Mouse (Mus musculus): Measurements from ENCODE around the gene Gm28551. TPM values are rescaled to one million over a fixed set of nuclear protein-coding genes. Genes with fewer than 3 reads are reported as not detected.
A peak's percentile ranks its signal among the peaks of the same experiment; 100 is the strongest.
"Not testable (repeated sequence)": the region's sequence is repeated elsewhere in the genome, so short reads cannot be mapped to it uniquely, and the experiment has no call there.

Gene Gm28551
- polyA plus RNA-seq, 1 experiment: not detected

DNA sequence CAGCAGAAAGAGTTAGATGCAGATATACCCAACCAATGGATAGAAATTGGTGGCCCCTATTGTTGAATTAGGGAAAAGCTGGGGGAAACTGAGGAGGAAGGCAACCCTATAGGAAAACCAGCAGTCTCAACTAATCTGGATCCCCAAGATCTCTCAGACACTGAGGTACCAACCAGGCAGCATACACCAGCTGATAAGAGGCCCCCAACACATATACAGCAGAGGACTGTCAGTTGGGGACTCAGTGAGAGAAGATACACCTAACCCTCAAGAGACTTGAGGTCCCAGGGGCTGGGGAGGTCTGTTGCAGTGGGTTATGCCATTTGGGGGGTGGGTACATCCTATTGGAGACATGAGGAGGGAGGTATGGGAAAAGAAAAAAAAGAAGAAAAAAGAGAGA lies 17.0 kb downstream of the Gm28551 start:
- Histone ChIP-seq H3K4me3 (replicated peaks; ENCODE audit: control insufficient read depth, low read depth, low read length) (no peak overlapping the region), H3K27ac (ENCODE audit: control insufficient read depth, insufficient read depth, low read depth, low read length, poor library complexity) (no peak overlapping the region), H3K4me1 (ENCODE audit: control insufficient read depth, insufficient read depth, low read length) (no peaks in the 10 kb centered on the region)
- TF ChIP-seq POLR2A (IDR thresholded peaks at IDR 0.05; ENCODE audit: borderline replicate concordance, control insufficient read depth, low read depth, low read length): no peak
- no peak for TF ChIP-seq CTCF (IDR thresholded peaks at IDR 0.05; ENCODE audit: control insufficient read depth, insufficient read depth, low read length)

GRCm38 (mm10) chr1:53333527-53333926 lies 18.9 kb downstream of the Gm28551 start:
- WGBS: 64% methylated on average over 5 of the region's 5 CpGs
- H3K27ac ChIP-seq (ENCODE audit: control insufficient read depth, insufficient read depth, low read depth, low read length, poor library complexity); H3K4me3 ChIP-seq (replicated peaks; ENCODE audit: control insufficient read depth, low read depth, low read length); H3K4me1 ChIP-seq (ENCODE audit: control insufficient read depth, insufficient read depth, low read length): not testable (repeated sequence)

GRCm38 (mm10) chr1:53324827-53325494 lies 27.5 kb downstream of the Gm28551 start:
- no peaks in the 10 kb centered on the region; the same call in 1 of the 2 replicates for H3K4me1 ChIP-seq (ENCODE audit: control insufficient read depth, insufficient read depth, low read length)
- no peak overlapping the region for H3K4me3 ChIP-seq (replicated peaks; ENCODE audit: control insufficient read depth, low read depth, low read length)
- TF ChIP-seq POLR2A (IDR thresholded peaks at IDR 0.05; ENCODE audit: borderline replicate concordance, control insufficient read depth, low read depth, low read length): no peak
- TF ChIP-seq CTCF (IDR thresholded peaks at IDR 0.05; ENCODE audit: control insufficient read depth, insufficient read depth, low read length): no peak
- WGBS: 84% methylated on average over 5 of the region's 5 CpGs
- H3K27ac ChIP-seq (ENCODE audit: control insufficient read depth, insufficient read depth, low read depth, low read length, poor library complexity): no peak overlapping the region

GRCm38 (mm10) chr1:53324277-53324676 lies 28.2 kb downstream of the Gm28551 start:
- WGBS: 91% methylated on average over 1 of the region's 1 CpGs
- Histone ChIP-seq H3K4me1 (ENCODE audit: control insufficient read depth, insufficient read depth, low read length) (no peaks in the 10 kb centered on the region; the same call in 1 of the 2 replicates), H3K4me3 (replicated peaks; ENCODE audit: control insufficient read depth, low read depth, low read length) (no peak overlapping the region), H3K27ac (ENCODE audit: control insufficient read depth, insufficient read depth, low read depth, low read length, poor library complexity) (no peak overlapping the region)
- TF ChIP-seq POLR2A (IDR thresholded peaks at IDR 0.05; ENCODE audit: borderline replicate concordance, control insufficient read depth, low read depth, low read length): no peak
- TF ChIP-seq CTCF (IDR thresholded peaks at IDR 0.05; ENCODE audit: control insufficient read depth, insufficient read depth, low read length): no peak

DNA sequence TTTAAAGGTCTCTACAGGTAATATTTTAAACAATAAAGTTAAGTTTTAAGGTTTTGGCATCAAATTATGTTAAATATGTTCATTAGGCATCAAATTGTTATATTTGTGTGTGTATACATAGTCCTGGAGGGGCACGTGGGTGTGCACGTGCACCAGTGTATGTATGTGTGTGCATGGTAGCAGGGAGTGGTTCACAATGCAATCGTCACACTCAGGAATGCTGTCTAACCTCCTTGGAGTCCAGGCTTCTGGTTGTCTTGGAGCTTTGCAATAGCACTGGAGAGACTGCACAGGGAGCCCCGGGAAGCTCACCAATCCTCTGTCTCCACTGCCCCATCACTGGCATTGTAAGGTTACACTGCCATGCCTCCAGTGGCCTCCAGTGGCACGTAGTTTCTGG lies 29.2 kb downstream of the Gm28551 start:
- Histone ChIP-seq H3K4me3 (replicated peaks; ENCODE audit: control insufficient read depth, low read depth, low read length) (no peak overlapping the region), H3K4me1 (ENCODE audit: control insufficient read depth, insufficient read depth, low read length) (no peaks in the 10 kb centered on the region; the same call in 1 of the 2 replicates), H3K27ac (ENCODE audit: control insufficient read depth, insufficient read depth, low read depth, low read length, poor library complexity) (no peak overlapping the region)
- TF ChIP-seq POLR2A (IDR thresholded peaks at IDR 0.05; ENCODE audit: borderline replicate concordance, control insufficient read depth, low read depth, low read length) (no peak), CTCF (IDR thresholded peaks at IDR 0.05; ENCODE audit: control insufficient read depth, insufficient read depth, low read length) (no peak)
- 92% methylated on average over 5 of the region's 5 CpGs for WGBS

- 81% methylated on average over 4 of the region's 4 CpGs for WGBS
- Histone ChIP-seq H3K27ac (ENCODE audit: control insufficient read depth, insufficient read depth, low read depth, low read length, poor library complexity) (no peak overlapping the region), H3K4me1 (ENCODE audit: control insufficient read depth, insufficient read depth, low read length) (no peaks in the 10 kb centered on the region; the same call in 1 of the 2 replicates), H3K4me3 (replicated peaks; ENCODE audit: control insufficient read depth, low read depth, low read length) (no peak overlapping the region)
- TF ChIP-seq CTCF (IDR thresholded peaks at IDR 0.05; ENCODE audit: control insufficient read depth, insufficient read depth, low read length) (no peak), POLR2A (IDR thresholded peaks at IDR 0.05; ENCODE audit: borderline replicate concordance, control insufficient read depth, low read depth, low read length) (no peak)
These were observed 30.7 kb downstream of the Gm28551 start for GRCm38 (mm10) chr1:53321662-53322344.

DNA sequence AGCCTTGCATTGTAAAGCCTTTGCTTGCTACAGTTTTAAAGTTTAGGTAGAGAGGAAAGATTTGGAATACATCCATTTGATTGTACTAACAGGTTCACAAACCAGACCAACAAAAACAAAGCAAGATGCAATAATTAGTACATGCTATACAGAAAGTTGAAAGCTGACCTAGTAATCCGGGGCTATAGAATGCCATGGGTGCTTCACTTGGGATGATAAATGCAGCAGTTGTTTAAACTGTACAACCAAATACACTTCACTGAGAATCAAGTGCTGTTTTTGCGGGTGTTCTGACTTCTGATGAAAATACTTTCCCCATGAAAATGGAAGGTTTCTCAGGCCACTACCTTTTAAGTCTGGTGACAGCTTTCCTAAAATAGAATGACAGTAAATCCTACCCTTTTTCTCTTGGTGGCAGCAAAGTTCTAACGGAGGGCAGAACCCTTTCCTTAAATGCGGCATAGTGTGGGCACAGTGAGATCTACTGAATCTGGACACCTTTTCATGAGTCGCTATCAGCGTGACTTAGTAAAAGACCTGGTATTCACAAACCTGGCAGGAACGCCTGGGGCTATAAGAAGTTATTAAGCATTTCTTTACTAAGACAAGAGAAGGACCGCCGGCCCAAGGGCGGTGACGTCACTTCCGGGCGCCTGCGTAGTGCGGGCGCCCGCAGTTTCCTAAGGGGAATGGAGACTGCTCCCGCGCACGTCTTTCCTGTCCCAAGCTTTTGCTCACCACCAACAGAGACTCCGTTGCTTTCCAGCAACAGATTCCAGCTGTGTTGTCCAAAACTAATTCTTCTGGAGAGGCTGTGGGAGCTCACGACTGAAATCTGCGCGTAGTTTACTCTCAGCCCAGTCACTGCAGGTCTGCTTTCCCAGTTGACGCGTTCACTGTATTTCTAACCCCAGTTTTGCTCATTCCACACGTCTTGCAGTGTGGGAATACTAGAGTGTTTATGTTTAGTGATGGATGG lies 39.2 kb downstream of the Gm28551 start, which contains the start of gene Osgepl1:
Gene Osgepl1, plus strand, starts transcription at position 636 of the 979 bp plus-strand sequence.
- H3K4me3 ChIP-seq (replicated peaks; ENCODE audit: control insufficient read depth, low read depth, low read length): peak within 1 kb of the TSS; percentile 84
- WGBS: 2% methylated on average over 27 of the region's 27 CpGs
- H3K27ac ChIP-seq (ENCODE audit: control insufficient read depth, insufficient read depth, low read depth, low read length, poor library complexity): peak within 1 kb of the TSS; percentile 18
- no peaks in the 10 kb centered on the region for H3K4me1 ChIP-seq (ENCODE audit: control insufficient read depth, insufficient read depth, low read length)
- TF ChIP-seq POLR2A (IDR thresholded peaks at IDR 0.05; ENCODE audit: borderline replicate concordance, control insufficient read depth, low read depth, low read length): peak; percentile 34; the same call in 1 of the 2 replicates
- TF ChIP-seq CTCF (IDR thresholded peaks at IDR 0.05; ENCODE audit: control insufficient read depth, insufficient read depth, low read length): no peak

DNA sequence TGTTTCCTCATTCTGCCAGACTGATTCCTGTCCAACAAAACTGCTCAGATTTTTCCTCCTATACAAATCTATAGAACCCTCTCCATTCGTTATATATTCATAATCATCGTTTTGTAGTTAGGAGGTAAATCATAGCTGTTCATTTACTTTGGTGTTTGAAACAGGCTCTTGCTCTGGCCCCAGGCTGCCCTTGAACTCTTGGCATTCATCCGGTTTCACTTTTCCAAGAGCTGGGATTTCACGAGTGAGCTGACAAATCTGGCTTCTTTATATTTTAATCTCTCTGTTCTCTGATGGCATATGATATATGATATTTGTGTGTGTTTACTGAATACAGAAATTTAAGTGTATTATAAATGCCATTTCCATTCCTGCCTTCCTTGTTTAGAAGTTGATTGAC lies 52.0 kb downstream of the Gm28551 start:
- TF ChIP-seq POLR2A (IDR thresholded peaks at IDR 0.05; ENCODE audit: borderline replicate concordance, control insufficient read depth, low read depth, low read length) (no peak), CTCF (IDR thresholded peaks at IDR 0.05; ENCODE audit: control insufficient read depth, insufficient read depth, low read length) (no peak)
- 84% methylated on average over 4 of the region's 4 CpGs for WGBS
- H3K4me3 ChIP-seq (replicated peaks; ENCODE audit: control insufficient read depth, low read depth, low read length): no peak overlapping the region
- H3K4me1 ChIP-seq (ENCODE audit: control insufficient read depth, insufficient read depth, low read length): no peaks in the 10 kb centered on the region; the same call in 1 of the 2 replicates
- no peak overlapping the region for H3K27ac ChIP-seq (ENCODE audit: control insufficient read depth, insufficient read depth, low read depth, low read length, poor library complexity)

Data from bone marrow, adult 2 months (tissue).